Mouse (Mus musculus) testis, adult 2 months (tissue): ENCODE data around the gene Kdm5b. TPM values are rescaled to one million over a fixed set of nuclear protein-coding genes. Genes with fewer than 3 reads are reported as not detected.
A peak's percentile ranks its signal among the peaks of the same experiment; 100 is the strongest.
"Not testable (repeated sequence)": the region's sequence is repeated elsewhere in the genome, so short reads cannot be mapped to it uniquely, and the experiment has no call there.

Source experiments
- H3K27ac ChIP-seq: fragments of 200-500 bp; 2 replicates; pipeline ENCODE4 v1.5.1; 2012; ENCODE audit warnings: low read depth, low read length; ENCODE audit not compliant: control insufficient read depth, insufficient read depth
- H3K27me3 ChIP-seq: fragments of 200-500 bp; 2 replicates; pipeline ENCODE4 v1.6.1; 2012; ENCODE audit warnings: mild to moderate bottlenecking, low read length, moderate library complexity; ENCODE audit not compliant: control insufficient read depth, insufficient read depth
- H3K36me3 ChIP-seq: fragments of 200-500 bp; 2 replicates; pipeline ENCODE4 v1.6.1; 2012; ENCODE audit warnings: mild to moderate bottlenecking, low read length; ENCODE audit not compliant: control insufficient read depth, insufficient read depth
- H3K4me1 ChIP-seq: fragments of 200-500 bp; 2 replicates; pipeline ENCODE4 v1.6.1; 2012; ENCODE audit warnings: low read length; ENCODE audit not compliant: control insufficient read depth, insufficient read depth
- H3K4me3 ChIP-seq: fragments of 200-500 bp; 2 replicates; pipeline ENCODE4 v1.5.1; 2012; ENCODE audit warnings: low read depth, mild to moderate bottlenecking, low read length, moderate library complexity, mixed read lengths; ENCODE audit not compliant: control insufficient read depth
- CTCF ChIP-seq: fragments of 200-500 bp; IDR thresholded peaks from 2 replicates; pipeline ENCODE4 v1.5.1; 2012; ENCODE audit warnings: low read depth, mild to moderate bottlenecking, inconsistent platforms, low read length, moderate library complexity; ENCODE audit not compliant: control insufficient read depth, insufficient read depth, insufficient replicate concordance
- POLR2A ChIP-seq: fragments of 200-500 bp; IDR thresholded peaks from 2 replicates; pipeline ENCODE4 v1.6.1; 2012; ENCODE audit warnings: low read depth, mild to moderate bottlenecking, inconsistent platforms, low read length, moderate library complexity; ENCODE audit not compliant: control insufficient read depth
- polyA plus RNA-seq: library from polyadenylated mRNA; depleted of rRNA; stranded (reverse); fragments of >200 nt; gene quantifications from 2 replicates; pipeline ENCODE4 v1.2.3, GENCODE M21; 2012

The Kdm5b gene
- polyA plus RNA-seq, 1 experiment: 43.6 TPM

DNA sequence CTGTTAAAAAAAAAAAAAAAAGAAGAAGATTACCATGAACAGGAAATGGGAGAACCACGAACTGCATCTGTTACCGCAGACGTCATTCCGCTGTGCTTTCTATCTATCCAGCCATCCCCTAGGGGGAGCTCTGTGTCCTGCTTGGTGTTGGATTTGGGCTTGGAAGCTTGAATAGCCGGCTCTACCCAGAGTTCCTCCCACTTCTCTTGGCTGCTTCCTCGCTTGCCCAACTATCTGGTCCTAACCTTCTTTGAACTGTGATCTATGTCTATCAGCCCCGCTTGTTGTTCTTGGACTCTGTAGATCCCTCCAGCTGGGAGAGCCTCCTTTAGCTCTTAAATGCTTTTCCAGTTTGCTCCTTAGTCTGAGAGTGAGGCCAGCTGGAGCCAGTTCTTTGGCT is 41.3 kb upstream of the Kdm5b start:
- no peaks in the 10 kb centered on the region for H3K27me3 ChIP-seq
- peak; percentile 62; the same call in 1 of the 2 replicates for TF ChIP-seq CTCF
- TF ChIP-seq POLR2A: no peak
- no peak overlapping the region; the same call in 1 of the 2 replicates for H3K4me3 ChIP-seq
- H3K4me1 ChIP-seq: peaks cover 2% of the 10 kb centered on the region
- no peaks in the 10 kb centered on the region for H3K36me3 ChIP-seq
- H3K27ac ChIP-seq: no peak overlapping the region

DNA sequence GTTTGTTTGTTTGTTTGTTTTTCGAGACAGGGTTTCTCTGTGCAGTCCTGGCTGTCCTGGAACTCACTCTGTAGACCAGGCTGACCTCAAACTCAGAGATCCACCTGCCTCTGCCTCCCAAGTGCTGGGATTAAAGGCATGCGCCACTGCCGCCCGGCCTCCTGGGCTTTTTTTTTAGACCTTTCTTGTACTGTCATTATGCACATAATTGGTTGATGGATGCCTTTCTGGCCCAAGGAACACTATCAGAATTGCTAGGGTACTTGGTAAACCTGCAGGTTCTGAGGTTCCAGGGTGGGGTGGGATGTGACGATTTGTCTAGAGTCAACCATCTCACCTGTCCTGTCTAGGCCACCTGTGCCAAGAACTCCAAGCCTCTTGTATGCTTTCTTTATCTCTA is 40.8 kb upstream of the Kdm5b start:
- not testable (repeated sequence) for H3K27ac ChIP-seq, H3K4me1 ChIP-seq, H3K4me3 ChIP-seq, H3K27me3 ChIP-seq, H3K36me3 ChIP-seq

DNA sequence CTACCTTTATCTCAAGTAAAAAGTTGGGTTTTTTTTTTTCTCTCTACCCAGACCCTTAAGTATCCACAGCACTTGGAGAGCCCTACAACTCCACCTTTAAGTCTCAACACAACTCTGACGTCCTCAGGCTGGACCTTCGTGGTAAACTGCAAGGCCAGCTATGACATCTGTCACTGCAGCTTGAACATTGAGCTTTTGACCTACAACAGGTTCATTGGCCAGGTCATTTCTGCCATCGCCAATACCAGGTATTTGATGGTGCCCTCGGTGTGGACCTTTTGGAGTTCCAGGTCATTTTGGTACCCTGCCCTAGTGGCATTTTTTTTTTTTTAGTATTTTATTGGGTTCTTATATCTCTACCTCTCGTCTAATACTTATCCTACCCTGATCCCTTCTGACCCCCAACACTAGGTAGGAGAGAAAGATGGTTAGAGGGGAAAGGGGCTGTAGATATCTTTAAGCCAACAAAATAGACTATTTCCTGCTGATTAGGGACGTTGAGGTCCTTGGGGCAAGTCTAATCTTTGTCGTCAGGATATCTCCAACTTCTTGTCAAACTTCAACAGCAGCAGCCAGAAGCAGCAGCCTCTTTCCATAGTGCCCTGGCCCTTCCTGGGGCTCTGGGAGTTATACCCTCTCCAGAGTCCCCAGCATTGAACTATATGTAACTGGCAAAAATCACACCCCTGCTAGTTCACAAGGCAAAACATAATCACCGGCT is 39.8 kb upstream of the Kdm5b start:
- TF ChIP-seq CTCF (no peak), POLR2A (no peak)
- H3K4me3 ChIP-seq: no peak overlapping the region
- H3K36me3 ChIP-seq: no peaks in the 10 kb centered on the region
- H3K4me1 ChIP-seq: no peaks in the 10 kb centered on the region; the same call in none of the 2 replicates
- H3K27me3 ChIP-seq: no peaks in the 10 kb centered on the region
- H3K27ac ChIP-seq: no peak overlapping the region

GRCm38 (mm10) chr1:134521163-134521562 is 38.8 kb upstream of the Kdm5b start:
- H3K27me3 ChIP-seq: no peaks in the 10 kb centered on the region
- TF ChIP-seq POLR2A (no peak), CTCF (no peak)
- no peaks in the 10 kb centered on the region for H3K36me3 ChIP-seq
- no peak overlapping the region for H3K4me3 ChIP-seq
- no peak overlapping the region for H3K27ac ChIP-seq
- no peaks in the 10 kb centered on the region; the same call in none of the 2 replicates for H3K4me1 ChIP-seq

- Histone ChIP-seq H3K4me3 (no peak overlapping the region), H3K27ac (no peak overlapping the region), H3K27me3 (no peaks in the 10 kb centered on the region), H3K36me3 (no peaks in the 10 kb centered on the region), H3K4me1 (no peaks in the 10 kb centered on the region; the same call in none of the 2 replicates)
- TF ChIP-seq POLR2A (no peak), CTCF (no peak)
These were observed 37.6 kb upstream of the Kdm5b start for GRCm38 (mm10) chr1:134522325-134522724.

GRCm38 (mm10) chr1:134524424-134524823 is 35.5 kb upstream of the Kdm5b start:
- Histone ChIP-seq H3K4me1 (no peaks in the 10 kb centered on the region), H3K4me3 (no peak overlapping the region), H3K27ac (no peak overlapping the region), H3K36me3 (no peaks in the 10 kb centered on the region), H3K27me3 (no peaks in the 10 kb centered on the region)
- no peak for TF ChIP-seq POLR2A
- peak; percentile 16; the same call in 1 of the 2 replicates for TF ChIP-seq CTCF

GRCm38 (mm10) chr1:134525015-134525414 is 35.0 kb upstream of the Kdm5b start:
- Histone ChIP-seq H3K4me1 (no peaks in the 10 kb centered on the region), H3K4me3 (no peak overlapping the region), H3K36me3 (no peaks in the 10 kb centered on the region), H3K27me3 (no peaks in the 10 kb centered on the region), H3K27ac (no peak overlapping the region)
- no peak for TF ChIP-seq POLR2A
- no peak for TF ChIP-seq CTCF
